Mouse (Mus musculus) thymus, adult 18-20 months (tissue): Measurements from ENCODE around the gene Ipmk.
"Not testable (repeated sequence)": the region's sequence is repeated elsewhere in the genome, so short reads cannot be mapped to it uniquely, and the experiment has no call there.

Experiments used
- DNase-seq, 2 experiments: peaks; one replicate each; pipeline ENCODE4 v3.0.0; 2022; ENCODE audit warnings: mixed read lengths in 2 of 2

Ipmk gene

DNA sequence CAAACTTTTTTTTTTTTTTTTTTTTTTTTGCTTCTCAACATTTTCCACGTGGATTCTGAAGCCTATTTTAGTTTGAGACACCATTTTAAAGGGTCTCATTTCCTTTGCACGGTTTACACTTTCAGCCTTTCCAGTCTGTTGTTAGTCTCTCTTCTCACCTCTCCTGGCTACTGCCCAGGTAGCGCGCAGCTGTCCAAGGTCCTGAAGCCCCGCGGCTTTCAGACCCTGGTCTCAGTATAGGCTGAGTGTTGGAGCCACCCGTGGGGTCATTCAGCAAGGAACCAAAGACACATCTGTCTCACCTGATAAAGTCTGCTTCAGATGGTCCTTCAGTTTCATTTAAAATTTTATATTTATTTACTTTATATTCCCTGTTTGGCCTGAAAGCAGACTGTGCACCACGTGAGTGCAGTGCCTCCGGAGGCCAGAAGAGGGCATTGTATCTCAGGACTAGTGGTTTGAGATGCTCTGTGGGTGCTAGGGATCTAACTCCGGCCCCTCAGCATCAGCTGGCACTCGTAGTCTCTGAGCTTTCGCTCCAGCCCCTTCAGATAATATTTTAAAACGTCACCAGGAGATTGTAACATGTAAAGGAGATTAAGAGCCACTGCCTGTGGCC lies 80.8 kb downstream of the Ipmk start:
- DNase-seq, result no peak

DNA sequence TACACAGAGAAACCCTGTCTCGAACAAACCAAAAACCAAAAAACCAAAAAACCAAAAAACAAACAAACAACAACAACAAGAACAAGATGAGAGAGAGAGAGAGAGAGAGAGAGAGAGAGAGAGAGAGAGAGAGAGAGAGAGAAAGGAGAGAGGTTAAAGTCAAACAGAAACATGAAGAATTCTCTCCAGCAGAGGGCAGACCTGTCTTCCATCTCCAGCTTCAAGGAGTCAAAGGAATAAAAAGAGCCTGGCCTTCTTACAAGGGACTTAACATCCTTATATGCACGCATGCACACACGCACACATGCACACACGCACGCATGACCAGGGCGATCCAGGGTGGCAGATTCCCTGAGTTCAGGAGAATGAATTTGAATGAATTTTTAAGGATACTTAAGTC lies 83.1 kb downstream of the Ipmk start:
- DNase-seq, result no peak

DNA sequence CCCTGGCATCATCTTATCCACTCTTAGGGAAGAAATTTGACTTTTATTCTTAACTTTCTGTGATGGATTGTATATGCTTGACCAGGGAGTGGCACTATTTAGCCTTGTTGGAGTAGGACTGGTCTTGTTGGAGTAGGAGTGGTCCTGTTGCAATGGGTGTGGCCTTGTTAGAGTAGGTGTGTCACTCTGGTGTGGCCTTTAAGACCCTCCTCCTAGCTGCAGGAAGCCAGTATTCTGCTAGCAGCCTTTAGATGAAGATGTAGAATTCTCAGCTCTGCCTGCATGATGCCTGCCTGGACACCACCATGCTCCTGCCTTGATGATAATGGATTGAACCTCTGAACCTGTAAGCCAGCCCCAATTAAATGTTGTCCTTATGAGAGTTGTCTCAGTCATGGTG lies 95.5 kb downstream of the Ipmk start:
- DNase-seq, result no peak

DNA sequence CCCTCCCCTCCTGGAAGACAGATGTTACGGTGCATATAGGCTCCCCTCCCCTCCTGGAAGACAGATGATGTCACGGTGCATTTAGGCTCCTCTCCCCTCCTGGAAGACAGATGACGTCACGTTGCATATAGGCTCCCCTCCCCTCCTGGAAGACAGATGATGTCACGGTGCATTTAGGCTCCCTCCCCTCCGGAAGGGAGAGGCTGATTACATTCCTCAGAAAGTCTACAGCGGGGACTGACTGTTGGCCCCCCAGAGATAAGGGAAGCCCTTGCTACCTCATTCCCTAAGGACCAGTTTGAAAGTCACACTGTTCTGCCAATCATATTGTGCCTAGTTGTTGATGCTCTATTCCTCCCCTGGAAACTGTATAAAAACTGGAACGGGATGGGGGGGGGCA lies 100.1 kb downstream of the Ipmk start:
- no peak for DNase-seq

DNA sequence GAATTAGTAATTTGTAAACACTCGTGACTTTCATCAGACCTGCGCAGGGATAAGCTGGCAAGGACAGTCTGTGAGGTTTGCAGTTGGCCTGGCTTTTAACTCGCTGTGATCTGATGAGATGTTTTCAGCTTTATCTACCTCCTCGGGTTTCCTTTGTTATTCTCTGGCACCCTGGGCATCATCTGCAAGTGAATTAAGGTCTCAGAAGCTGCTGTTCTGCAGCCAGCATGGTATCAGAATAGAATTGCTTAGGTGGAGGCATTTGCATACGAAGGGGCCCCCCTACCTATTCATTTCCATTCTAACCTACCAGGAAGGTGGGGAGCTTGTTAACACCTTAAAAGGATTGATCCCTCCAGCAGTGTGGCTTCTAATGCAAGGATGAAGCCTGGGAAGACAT lies 100.7 kb downstream of the Ipmk start:
- no peak for DNase-seq

DNA sequence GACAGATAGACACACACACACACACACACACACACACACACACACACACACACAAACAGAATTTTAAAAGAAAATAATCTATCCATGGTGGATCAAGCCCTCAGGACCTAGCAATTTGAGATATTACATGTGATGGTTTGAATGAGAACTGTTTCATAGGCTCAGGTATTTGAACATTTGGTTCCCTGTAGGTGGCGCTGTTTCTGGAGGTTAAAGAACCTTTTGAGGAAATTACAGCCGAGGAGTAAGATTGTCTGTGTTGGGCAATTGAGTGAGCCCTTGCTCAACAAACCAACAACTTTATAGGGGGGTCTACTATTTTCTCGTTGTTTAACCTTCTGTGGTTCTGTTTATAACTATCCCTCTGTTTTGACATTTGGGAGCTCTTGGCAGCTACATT lies 107.8 kb downstream of the Ipmk start:
- no peak for DNase-seq

DNA sequence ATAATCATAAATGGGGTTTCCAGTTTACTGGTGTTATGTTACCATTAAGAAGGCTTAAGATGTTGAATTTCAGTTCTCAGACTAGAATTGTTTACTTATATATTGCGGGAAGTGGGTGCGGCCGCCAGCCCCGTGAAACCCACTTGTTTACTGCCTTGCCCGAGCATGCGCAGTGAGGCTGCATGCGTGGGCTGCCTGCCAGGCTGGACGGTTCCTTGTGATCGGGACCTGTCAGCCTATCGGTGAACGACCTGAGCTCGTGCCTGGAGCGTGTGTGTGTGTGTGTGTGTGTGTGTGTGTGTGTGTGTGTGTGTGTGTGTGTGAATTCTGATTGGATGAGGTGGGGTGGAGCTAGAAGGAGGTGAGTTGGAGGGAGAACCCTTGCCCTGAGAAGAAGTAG lies 114.8 kb downstream of the Ipmk start:
- not testable (repeated sequence) for DNase-seq

DNA sequence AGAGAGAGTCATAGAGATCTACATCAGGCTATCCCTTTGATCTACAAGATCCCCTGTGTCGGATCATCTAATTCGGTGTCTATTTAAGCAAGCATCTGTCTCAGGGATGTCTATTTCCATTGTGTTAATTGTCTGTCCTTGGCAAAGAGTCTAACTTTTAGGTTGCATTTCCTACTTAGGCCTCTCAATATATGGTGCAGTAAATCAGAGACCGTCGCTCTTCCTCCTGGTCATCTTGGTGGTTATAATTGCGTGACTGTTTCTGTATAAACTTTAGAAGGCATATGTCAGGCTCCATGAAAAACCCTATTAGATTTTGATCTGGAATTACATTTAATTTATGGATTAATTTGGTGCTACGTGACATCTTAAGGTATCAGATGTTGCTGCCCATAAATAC lies 116.9 kb downstream of the Ipmk start:
- no peak for DNase-seq

DNA sequence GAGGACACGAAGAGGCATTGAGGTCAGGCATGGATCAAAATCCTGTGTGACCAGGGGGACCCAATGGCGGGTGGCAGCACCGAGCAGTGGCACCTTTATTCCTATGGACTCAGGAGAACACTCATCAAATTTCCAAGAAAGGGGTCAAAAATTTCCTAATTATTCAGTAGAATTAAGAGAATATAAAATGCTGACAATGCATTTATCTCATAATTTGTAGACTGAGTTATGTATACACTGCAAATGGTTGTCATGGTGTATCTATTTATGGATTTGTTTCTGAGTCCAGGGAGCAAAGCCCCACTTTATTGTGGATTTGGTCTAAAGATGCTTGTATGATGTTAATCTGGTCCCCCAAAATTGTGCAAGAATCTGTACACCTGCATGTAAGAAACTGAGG lies 120.8 kb downstream of the Ipmk start:
- no peak for DNase-seq

DNA sequence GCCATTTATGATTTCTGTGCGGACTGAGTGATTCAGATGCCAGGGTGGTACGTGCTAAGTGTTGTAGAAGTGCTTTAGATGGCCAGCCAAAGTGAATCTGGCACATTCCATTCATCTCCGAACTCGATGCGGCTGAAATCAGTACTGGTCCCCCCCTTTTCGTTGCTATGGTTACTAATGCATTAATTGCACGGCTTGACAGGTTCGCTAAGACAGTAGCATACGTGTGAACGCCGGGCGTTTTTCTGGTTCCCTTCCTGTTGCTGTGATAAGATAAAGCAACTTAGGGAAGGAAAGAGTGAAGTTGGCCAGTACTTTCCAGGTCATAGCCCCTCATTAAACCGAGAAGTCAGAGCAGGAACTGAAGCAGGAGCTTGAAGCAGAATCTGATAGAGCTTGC lies 122.2 kb downstream of the Ipmk start:
- DNase-seq, result no peak

DNA sequence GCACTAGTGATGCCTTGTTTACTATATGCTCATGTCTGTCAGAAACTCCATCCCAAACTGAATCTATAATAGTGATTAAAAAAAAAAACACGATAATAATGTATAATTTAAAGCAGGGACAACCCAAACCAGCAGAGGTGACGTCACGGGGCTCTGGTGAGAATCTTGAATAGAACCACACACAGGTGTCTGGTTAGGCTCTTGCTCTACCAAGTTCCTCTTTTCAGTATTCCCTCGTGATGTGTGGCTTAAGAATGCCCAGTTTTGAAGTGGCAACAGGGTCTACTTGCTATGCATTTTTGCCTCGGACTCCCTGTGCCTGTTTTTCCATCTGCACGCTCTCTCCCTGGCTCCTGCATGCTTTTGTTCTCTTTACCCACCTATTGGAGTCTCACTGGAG lies 124.5 kb downstream of the Ipmk start:
- no peak for DNase-seq

DNA sequence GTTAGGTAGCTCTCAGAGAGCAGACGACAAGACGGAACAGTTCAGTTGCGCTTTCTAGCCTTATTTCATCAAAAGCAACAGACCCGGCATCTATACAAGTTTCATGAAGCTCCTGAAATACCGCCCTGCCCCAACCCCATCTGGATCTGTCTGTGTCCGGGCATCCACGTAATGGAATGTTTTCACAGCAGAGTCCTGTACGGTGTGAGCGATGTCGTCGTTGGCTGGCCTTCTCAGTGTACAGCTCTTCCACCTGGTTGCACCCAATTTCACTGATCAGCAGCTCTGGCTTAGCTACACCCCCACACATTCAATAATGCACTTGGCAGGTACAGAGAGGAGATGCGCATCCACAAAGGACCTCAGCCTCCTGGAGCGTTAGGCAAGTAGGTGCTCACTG lies 126.0 kb downstream of the Ipmk start:
- DNase-seq, result no peak

DNA sequence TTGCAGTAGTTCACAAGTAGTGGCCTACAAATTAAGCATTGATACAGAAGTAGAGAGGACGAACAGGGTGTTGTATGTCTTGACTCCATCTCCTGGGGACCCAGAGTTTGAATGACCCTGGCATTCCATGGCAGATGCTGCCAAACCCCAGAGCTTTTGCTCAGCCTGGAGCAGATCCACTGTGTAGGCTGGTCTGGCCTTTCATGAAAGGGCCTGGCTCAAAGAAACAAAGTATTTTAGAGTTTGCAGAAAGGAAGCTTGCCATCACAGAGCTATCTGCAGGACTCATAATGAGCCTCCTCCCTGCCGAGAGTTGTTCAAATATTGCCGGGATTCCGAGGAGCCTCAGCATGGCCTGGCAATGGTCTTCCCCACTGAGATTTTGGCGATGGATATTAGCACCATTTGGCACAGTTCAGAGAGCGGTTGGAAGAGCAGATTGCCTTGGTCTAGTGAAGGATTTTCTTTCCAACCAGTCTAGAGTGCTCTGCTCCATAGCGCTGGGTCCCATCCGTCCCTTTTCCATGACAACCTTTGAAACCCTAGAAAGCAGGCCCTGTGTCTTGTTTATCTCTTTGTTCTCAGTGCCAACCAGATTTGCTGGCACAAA lies 129.0 kb downstream of the Ipmk start:
- no peak for DNase-seq

DNA sequence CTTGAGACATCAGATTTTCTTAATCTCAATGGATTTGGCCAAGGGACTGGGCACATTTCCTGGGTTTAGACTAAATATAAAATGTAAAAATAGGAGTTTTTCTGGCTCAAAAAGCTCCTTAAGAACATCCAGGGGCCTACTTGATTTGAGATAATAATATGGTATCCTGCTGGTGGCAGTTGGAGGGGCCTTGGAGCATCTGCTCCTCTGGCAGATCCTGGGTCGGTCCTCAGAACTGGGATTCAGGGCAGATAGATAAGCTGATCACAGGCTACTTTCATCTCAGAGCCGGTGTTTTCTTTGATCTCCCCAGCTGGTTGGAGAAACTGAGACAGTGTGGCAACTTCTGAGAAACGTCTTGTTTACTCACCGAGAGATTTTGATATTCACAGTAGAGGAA lies 129.6 kb downstream of the Ipmk start:
- DNase-seq, result no peak

DNA sequence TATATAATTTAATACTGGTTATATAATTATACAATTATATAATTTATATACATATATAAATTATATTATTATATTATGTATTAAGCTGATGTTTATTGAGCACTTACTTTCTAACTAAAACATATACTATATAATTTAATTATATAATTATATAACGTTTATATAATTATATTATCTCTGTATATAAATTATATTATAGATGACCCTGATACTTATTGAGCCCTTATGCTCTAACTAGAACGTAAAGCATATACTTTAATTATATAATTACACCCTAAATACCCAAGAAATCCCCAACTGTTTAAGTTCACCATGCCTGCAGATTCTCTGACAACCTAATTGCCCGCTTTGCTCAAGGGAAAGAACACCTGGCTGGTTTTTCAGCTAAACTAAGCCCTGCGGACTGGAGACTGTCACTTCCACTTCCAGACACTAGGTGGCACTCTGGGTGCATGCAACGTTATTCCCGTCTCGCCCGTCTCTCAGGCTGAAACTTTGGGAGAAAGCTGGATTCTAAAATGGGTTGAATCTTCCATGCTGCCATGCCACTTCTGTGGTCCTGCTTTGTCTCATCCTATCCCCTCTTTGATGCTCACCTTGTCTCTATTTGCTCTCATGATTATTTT lies 132.2 kb downstream of the Ipmk start:
- no peak for DNase-seq
